Mouse (Mus musculus) macrophage (primary cell): ENCODE results near the gene Vmn2r7. TPM values are rescaled to one million over a fixed set of nuclear protein-coding genes. Genes with fewer than 3 reads are reported as not detected.
"Not testable (repeated sequence)": the region's sequence is repeated elsewhere in the genome, so short reads cannot be mapped to it uniquely, and the experiment has no call there.

Experiments used
- H3K27ac ChIP-seq: fragments of 350-480 bp; formaldehyde crosslinking; 2 replicates; pipeline ENCODE4 v1.9.0; 2021
- H3K36me3 ChIP-seq: fragments of 350-480 bp; formaldehyde crosslinking; 2 replicates; pipeline ENCODE4 v1.9.0; 2021; ENCODE audit errors: inconsistent target
- H3K4me3 ChIP-seq: fragments of 350-480 bp; formaldehyde crosslinking; 2 replicates; pipeline ENCODE4 v1.9.0; 2021; ENCODE audit errors: inconsistent target
- H3K79me2 ChIP-seq: fragments of 350-480 bp; formaldehyde crosslinking; 2 replicates; pipeline ENCODE4 v1.9.0; 2021; ENCODE audit errors: inconsistent target
- WGBS: methylation state at CpG from one replicate; pipeline ENCODE4 v1.1.7; 2026; ENCODE audit warnings: inconsistent platforms; ENCODE audit not compliant: missing documents; 5-methylcytosine and 5-hydroxymethylcytosine counted together
- polyA plus RNA-seq: library from polyadenylated mRNA; stranded (reverse); fragments of 250-400 nt; gene quantifications from 3 replicates; pipeline ENCODE4 v1.2.4, GENCODE M21; 2018; ENCODE audit warnings: inconsistent platforms
- total RNA-seq, 78 experiments: library from RNA; depleted of rRNA; stranded (reverse); fragments of 250-400 nt; gene quantifications; 1 replicate in 9 of 78; 2 replicates in 24 of 78; 3 replicates in 43 of 78; 4 replicates in 2 of 78; pipeline ENCODE4 v1.2.4; 2018; ENCODE audit warnings: inconsistent platforms in 56 of 78

The Vmn2r7 gene
- total RNA-seq (2018; cell fraction: chromatin; rRNA removed): not detected
- not detected for total RNA-seq (2018; cell fraction: cytosol; rRNA removed)
- not detected for total RNA-seq (2018; cell fraction: nucleus; rRNA removed)
- not detected in 3 replicates for polyA plus RNA-seq

- 87% methylated on average over 2 of the region's 3 CpGs for WGBS
- H3K79me2 ChIP-seq, H3K4me3 ChIP-seq, H3K36me3 ChIP-seq, H3K27ac ChIP-seq: not testable (repeated sequence)
These were observed at the start of gene Vmn2r7 for GRCm38 (mm10) chr3:64844665-64845064. Vmn2r7 (minus strand) TSS chr3:64844765.

GRCm38 (mm10) chr3:64889725-64890124, 45.2 kb upstream of the Vmn2r7 start:
- Histone ChIP-seq H3K4me3 (no peak overlapping the region), H3K27ac (no peak overlapping the region), H3K79me2 (no peaks in the 10 kb centered on the region), H3K36me3 (no peaks in the 10 kb centered on the region)
- 67% methylated on average over 1 of the region's 1 CpGs for WGBS

- 76% methylated on average over 3 of the region's 3 CpGs for WGBS
- Histone ChIP-seq H3K27ac (no peak overlapping the region), H3K4me3 (no peak overlapping the region), H3K36me3 (no peaks in the 10 kb centered on the region), H3K79me2 (no peaks in the 10 kb centered on the region)
These were observed 33.8 kb upstream of the Vmn2r7 start for GRCm38 (mm10) chr3:64878199-64878977.

GRCm38 (mm10) chr3:64876669-64877068, 32.1 kb upstream of the Vmn2r7 start:
- Histone ChIP-seq H3K36me3 (no peaks in the 10 kb centered on the region), H3K27ac (no peak overlapping the region), H3K4me3 (no peak overlapping the region), H3K79me2 (no peaks in the 10 kb centered on the region)
- WGBS: 44% methylated on average over 1 of the region's 1 CpGs

- Histone ChIP-seq H3K4me3 (no peak overlapping the region), H3K36me3 (no peaks in the 10 kb centered on the region), H3K79me2 (no peaks in the 10 kb centered on the region), H3K27ac (no peak overlapping the region)
- 11% methylated on average over 2 of the region's 2 CpGs for WGBS
These were observed 1.7 kb downstream of the Vmn2r7 start for GRCm38 (mm10) chr3:64842881-64843280.

- H3K27ac ChIP-seq: no peak overlapping the region
- H3K79me2 ChIP-seq: no peaks in the 10 kb centered on the region
- WGBS: 14% methylated on average over 4 of the region's 4 CpGs
- no peaks in the 10 kb centered on the region for H3K36me3 ChIP-seq
- no peak overlapping the region for H3K4me3 ChIP-seq
These were observed 2.3 kb downstream of the Vmn2r7 start for GRCm38 (mm10) chr3:64842299-64842698.

- Histone ChIP-seq H3K79me2 (no peaks in the 10 kb centered on the region), H3K36me3 (no peaks in the 10 kb centered on the region)
- 86% methylated on average over 1 of the region's 1 CpGs for WGBS
These were observed 13.4 kb downstream of the Vmn2r7 start for GRCm38 (mm10) chr3:64831134-64831533.

GRCm38 (mm10) chr3:64791245-64791591, 53.3 kb downstream of the Vmn2r7 start:
- 59% methylated on average over 5 of the region's 6 CpGs for WGBS
- Histone ChIP-seq H3K79me2 (no peaks in the 10 kb centered on the region), H3K4me3 (no peak overlapping the region), H3K27ac (no peak overlapping the region), H3K36me3 (no peaks in the 10 kb centered on the region)

More at GRCm38 (mm10) chr3:64831134-64831533, 13.4 kb downstream of the Vmn2r7 start:
- Histone ChIP-seq H3K4me3 (no peak overlapping the region), H3K27ac (no peak overlapping the region)

- WGBS: 69% methylated on average over 10 of the region's 10 CpGs
- Histone ChIP-seq H3K36me3 (no peaks in the 10 kb centered on the region), H3K79me2 (no peaks in the 10 kb centered on the region), H3K27ac (no peak overlapping the region), H3K4me3 (no peak overlapping the region)
These were observed 53.9 kb downstream of the Vmn2r7 start for GRCm38 (mm10) chr3:64790509-64791244.

GRCm38 (mm10) chr3:64782901-64783300, 61.7 kb downstream of the Vmn2r7 start:
- 91% methylated on average over 1 of the region's 1 CpGs for WGBS
- H3K36me3 ChIP-seq: no peaks in the 10 kb centered on the region
- H3K27ac ChIP-seq: no peak overlapping the region

GRCm38 (mm10) chr3:64772132-64772531, 72.4 kb downstream of the Vmn2r7 start:
- no peak overlapping the region for H3K4me3 ChIP-seq
- no peak overlapping the region for H3K27ac ChIP-seq
- H3K36me3 ChIP-seq: no peaks in the 10 kb centered on the region
- no peaks in the 10 kb centered on the region for H3K79me2 ChIP-seq
- 93% methylated on average over 1 of the region's 1 CpGs for WGBS

More at GRCm38 (mm10) chr3:64782901-64783300, 61.7 kb downstream of the Vmn2r7 start:
- H3K79me2 ChIP-seq: no peaks in the 10 kb centered on the region
- H3K4me3 ChIP-seq: no peak overlapping the region

- no peak overlapping the region for H3K4me3 ChIP-seq
- WGBS: 83% methylated on average over 2 of the region's 2 CpGs
- H3K36me3 ChIP-seq: no peaks in the 10 kb centered on the region
- H3K27ac ChIP-seq: no peak overlapping the region
- H3K79me2 ChIP-seq: no peaks in the 10 kb centered on the region
These were observed 88.4 kb downstream of the Vmn2r7 start for GRCm38 (mm10) chr3:64756145-64756544.

GRCm38 (mm10) chr3:64727187-64727970, 117.2 kb downstream of the Vmn2r7 start:
- not testable (repeated sequence) for H3K4me3 ChIP-seq, H3K79me2 ChIP-seq, H3K36me3 ChIP-seq, H3K27ac ChIP-seq
- 66% methylated on average over 3 of the region's 3 CpGs for WGBS

- WGBS: 75% methylated on average over 1 of the region's 1 CpGs
- H3K79me2 ChIP-seq, H3K27ac ChIP-seq, H3K4me3 ChIP-seq, H3K36me3 ChIP-seq: not testable (repeated sequence)
These were observed 118.8 kb downstream of the Vmn2r7 start for GRCm38 (mm10) chr3:64725736-64726135.
